Mouse (Mus musculus): ENCODE results near the gene Stt3b.

DNA sequence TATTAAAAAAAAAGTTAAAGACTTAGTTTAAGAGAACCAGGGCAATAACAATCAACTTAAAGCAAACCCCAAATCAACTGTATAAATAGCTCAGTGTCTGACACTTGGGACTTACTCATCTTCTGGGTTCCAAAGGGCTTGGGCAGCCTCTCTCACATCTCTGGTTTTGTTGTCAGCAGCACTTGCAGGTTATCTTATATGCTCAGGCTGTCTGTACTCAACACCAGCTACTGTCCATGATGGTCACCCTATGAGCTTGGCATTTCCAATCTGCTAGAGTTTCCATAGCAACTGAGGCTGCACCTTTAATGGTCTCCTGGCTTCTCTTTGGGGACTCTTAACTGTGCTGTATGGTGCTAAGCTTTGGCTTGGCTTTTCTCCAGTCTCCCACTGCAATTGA is 72.3 kb downstream of the Stt3b start:
- TF ChIP-seq CTCF (IDR thresholded peaks at IDR 0.05; ENCODE audit: low read depth, low read length) (no peak), TAL1 (conservative IDR thresholded peaks at IDR 0.05; ENCODE audit: low read depth, low read length) (peak; percentile 42), GATA1 (IDR thresholded peaks at IDR 0.05; ENCODE audit: borderline replicate concordance, low read length) (no peak), GATA2 (IDR thresholded peaks at IDR 0.05; ENCODE audit: borderline replicate concordance, low read depth, low read length) (no peak), POLR2AphosphoS5 (IDR thresholded peaks at IDR 0.05; ENCODE audit: insufficient replicate concordance, low read depth, low read length) (no peak)

Data from G1E (cell line).